Mouse (Mus musculus) embryonic fibroblast, embryonic 13.5 days (primary cell): ENCODE results near the gene Rab11b.

ENCODE experiments used
- CTCF ChIP-seq: IDR thresholded peaks from 2 replicates; pipeline ENCODE4 v1.5.1; 2011; ENCODE audit warnings: mild to moderate bottlenecking, control low read depth, low read length, moderate library complexity, borderline replicate concordance; ENCODE audit not compliant: insufficient read depth
- POLR2A ChIP-seq: IDR thresholded peaks from 2 replicates; pipeline ENCODE4 v1.6.1; 2011; ENCODE audit warnings: low read depth, mild to moderate bottlenecking, control low read depth, low read length, moderate library complexity

GRCm38 (mm10) chr17:33786375-33786774, 26.0 kb upstream of the Rab11b start:
- TF ChIP-seq POLR2A = no peak
- TF ChIP-seq CTCF = no peak
